Mouse (Mus musculus) erythroblast, embryonic 14.5 days (primary cell): ENCODE measurements around the gene Shisal1.

Source experiments
- GATA1 ChIP-seq: IDR thresholded peaks from 2 replicates; pipeline ENCODE4 v1.6.1; 2012; ENCODE audit warnings: low read length, inconsistent platforms, mixed read lengths
- TAL1 ChIP-seq: IDR thresholded peaks from 3 replicates; pipeline ENCODE4 v1.6.1; 2012; ENCODE audit warnings: low read length, inconsistent platforms, mixed read lengths

- TF ChIP-seq GATA1 (no peak), TAL1 (no peak)
These were observed 91.8 kb downstream of the Shisal1 start for GRCm38 (mm10) chr15:84355081-84355480.
